In genomic region chr11:104438450-104438849, GRCm38 (mm10) we compare ENCODE assay signal across 15 mouse cellular contexts. TPM values are rescaled to one million over a fixed set of nuclear protein-coding genes. Genes with fewer than 3 reads are reported as not detected.
DNase-seq lines count a peak whose midpoint lies in the region; ATAC-seq and TF ChIP-seq lines count a peak whose summit lies in the region.
"Had no signal": no experiment of that assay in that cellular context is flagged by ENCODE, and none has a peak within 500 bp of the region (broad histone marks: within the 10 kb centered on the region; RNA-seq: fewer than 3 reads in every experiment).

No protein-coding gene starts in this region.

- ATAC-seq in midbrain, postnatal 0 days (ENCODE audit: low FRiP score), result no peak
- no peak for ATAC-seq in hindbrain, postnatal 0 days
- ATAC-seq in midbrain, embryonic 15.5 days (replicated peaks), result no peak
- ATAC-seq in lung, postnatal 0 days, result no peak

- no peak for TF ChIP-seq EP300 in lung, postnatal 0 days (IDR thresholded peaks at IDR 0.05)

- no peaks in the 10 kb centered on the region for H3K9me3 ChIP-seq in midbrain, embryonic 10.5 days (replicated peaks)
- H3K9me3 ChIP-seq in midbrain, postnatal 0 days (ENCODE audit: low read length), result no peaks in the 10 kb centered on the region
- H3K9me3 ChIP-seq in hindbrain, postnatal 0 days (ENCODE audit: low read length), result no peaks in the 10 kb centered on the region
- no peaks in the 10 kb centered on the region for H3K9me3 ChIP-seq in midbrain, embryonic 15.5 days
- no peaks in the 10 kb centered on the region for H3K9me3 ChIP-seq in lung, postnatal 0 days (ENCODE audit: low read length)
- H3K9me3 ChIP-seq: stomach, embryonic 15.5 days had no signal

- peak overlapping the region; percentile 95; the same call in 1 of the 2 replicates for H3K4me3 ChIP-seq in gastrocnemius, adult 2 months
- 0 out of 2 replicates have a peak overlapping the region, but pooled peaks have one; percentile 83 for H3K4me3 ChIP-seq in midbrain, embryonic 10.5 days
- H3K4me3 ChIP-seq in midbrain, postnatal 0 days (ENCODE audit: low read depth, low read length), result no peak overlapping the region
- H3K4me3 ChIP-seq in hindbrain, postnatal 0 days (ENCODE audit: low read length), result no peak overlapping the region
- no peak overlapping the region for H3K4me3 ChIP-seq in midbrain, embryonic 15.5 days
- no peak overlapping the region for H3K4me3 ChIP-seq in lung, postnatal 0 days (ENCODE audit: low read depth, low read length)
- H3K4me3 ChIP-seq: layer of hippocampus, adult 2 months; stomach, embryonic 15.5 days had no signal

- no peak overlapping the region for H3K4me2 ChIP-seq in midbrain, postnatal 0 days (ENCODE audit: low read depth, low read length, poor library complexity, severe bottlenecking)
- peak overlapping the region; percentile 87; the same call in 1 of the 2 replicates for H3K4me2 ChIP-seq in hindbrain, postnatal 0 days (ENCODE audit: low read depth, low read length)
- H3K4me2 ChIP-seq in midbrain, embryonic 15.5 days, result peak overlapping the region; percentile 74; the same call in 1 of the 2 replicates
- no peak overlapping the region for H3K4me2 ChIP-seq in lung, postnatal 0 days (replicated peaks; ENCODE audit: low read depth, low read length)
- H3K4me2 ChIP-seq: lung, embryonic 14.5 days; stomach, embryonic 15.5 days had no signal

- H3K9ac ChIP-seq in midbrain, postnatal 0 days (replicated peaks; ENCODE audit: low read length, poor library complexity, severe bottlenecking), result no peak overlapping the region
- H3K9ac ChIP-seq in hindbrain, postnatal 0 days (replicated peaks; ENCODE audit: low read length), result no peak overlapping the region
- no peak overlapping the region for H3K9ac ChIP-seq in midbrain, embryonic 15.5 days
- no peak overlapping the region for H3K9ac ChIP-seq in lung, postnatal 0 days (replicated peaks; ENCODE audit: low read depth)
- H3K9ac ChIP-seq: lung, embryonic 14.5 days; stomach, embryonic 15.5 days had no signal

- H3K36me3 ChIP-seq in midbrain, embryonic 10.5 days, result no peaks in the 10 kb centered on the region
- H3K36me3 ChIP-seq in midbrain, postnatal 0 days (ENCODE audit: insufficient read depth, low read length), result no peaks in the 10 kb centered on the region
- H3K36me3 ChIP-seq in hindbrain, postnatal 0 days (ENCODE audit: insufficient read depth, low read length), result no peaks in the 10 kb centered on the region
- H3K36me3 ChIP-seq in midbrain, embryonic 15.5 days (replicated peaks), result no peaks in the 10 kb centered on the region
- H3K36me3 ChIP-seq in lung, postnatal 0 days (ENCODE audit: insufficient read depth, low read length), result no peaks in the 10 kb centered on the region
- H3K36me3 ChIP-seq: stomach, embryonic 15.5 days had no signal

- intact Hi-C loops in gastrocnemius, adult 2 months (cut with DNase I), result no loop called here

- H3K27me3 ChIP-seq in midbrain, embryonic 10.5 days (ENCODE audit: low read depth, poor library complexity, severe bottlenecking), result no peaks in the 10 kb centered on the region
- no peaks in the 10 kb centered on the region for H3K27me3 ChIP-seq in midbrain, postnatal 0 days (ENCODE audit: insufficient read depth, low read length)
- H3K27me3 ChIP-seq in hindbrain, postnatal 0 days (ENCODE audit: insufficient read depth, low read length), result no peaks in the 10 kb centered on the region
- no peaks in the 10 kb centered on the region for H3K27me3 ChIP-seq in midbrain, embryonic 15.5 days (replicated peaks)
- H3K27me3 ChIP-seq in lung, postnatal 0 days (replicated peaks; ENCODE audit: insufficient read depth, low read length), result no peaks in the 10 kb centered on the region
- H3K27me3 ChIP-seq: stomach, embryonic 15.5 days had no signal

- peaks cover 27% of the 10 kb centered on the region for H3K4me1 ChIP-seq in midbrain, embryonic 10.5 days
- H3K4me1 ChIP-seq in midbrain, postnatal 0 days (ENCODE audit: insufficient read depth, low read length), result no peaks in the 10 kb centered on the region
- peaks cover 4% of the 10 kb centered on the region; the same call in 1 of the 2 replicates for H3K4me1 ChIP-seq in hindbrain, postnatal 0 days (ENCODE audit: insufficient read depth, low read length)
- peaks cover 36% of the 10 kb centered on the region for H3K4me1 ChIP-seq in midbrain, embryonic 15.5 days
- no peaks in the 10 kb centered on the region; the same call in 1 of the 2 replicates for H3K4me1 ChIP-seq in lung, postnatal 0 days (ENCODE audit: insufficient read depth, low read depth, low read length)
- H3K4me1 ChIP-seq: stomach, embryonic 15.5 days had no signal

- no peak for TF ChIP-seq CTCF in gastrocnemius, adult 2 months (IDR thresholded peaks at IDR 0.05)
- TF ChIP-seq CTCF in midbrain, postnatal 0 days (IDR thresholded peaks at IDR 0.05), result no peak
- no peak for TF ChIP-seq CTCF in hindbrain, postnatal 0 days (IDR thresholded peaks at IDR 0.05; ENCODE audit: low read depth)
- TF ChIP-seq CTCF in lung, postnatal 0 days (IDR thresholded peaks at IDR 0.05), result no peak

- no peak overlapping the region for H3K27ac ChIP-seq in gastrocnemius, adult 2 months
- H3K27ac ChIP-seq in midbrain, embryonic 10.5 days (replicated peaks), result no peak overlapping the region
- no peak overlapping the region for H3K27ac ChIP-seq in midbrain, postnatal 0 days (ENCODE audit: low read depth, low read length)
- H3K27ac ChIP-seq in hindbrain, postnatal 0 days, result no peak overlapping the region
- H3K27ac ChIP-seq in midbrain, embryonic 15.5 days, result no peak overlapping the region
- H3K27ac ChIP-seq in lung, postnatal 0 days (ENCODE audit: low read length), result no peak overlapping the region
- H3K27ac ChIP-seq: layer of hippocampus, adult 2 months; stomach, embryonic 15.5 days had no signal

- no peak for DNase-seq in gastrocnemius, adult 2 months
- no peak for DNase-seq in gastrocnemius, adult 8-10 months (ENCODE audit: low spot score in 2 of 2)
- no peak for DNase-seq in midbrain, embryonic 10.5 days (ENCODE audit: low spot score)
- DNase-seq in midbrain, postnatal 0 days (ENCODE audit: low spot score), result no peak
- DNase-seq in hindbrain, postnatal 0 days (ENCODE audit: low spot score), result no peak
- DNase-seq in kidney, postnatal 4 days, result no peak
- no peak for DNase-seq in lung, postnatal 0 days (ENCODE audit: low spot score)
- DNase-seq: cerebellum, adult 9-10 months; embryo, embryonic 11 days; heart, postnatal 4 days; lung, embryonic 14.5 days; thymus, postnatal 4 days had no signal

RNA-seq across cellular contexts. Expression of gene Kansl1, which starts 30.2 kb away (rescaled TPM):
- total RNA-seq in gastrocnemius, adult 2 months (2021), result 10 to 100 TPM; 19.8 to 20.2 TPM
- 10 to 100 TPM; 18.5 to 22.2 (median 20.7) TPM for total RNA-seq in gastrocnemius, adult 8-10 months (2022)
- polyA plus RNA-seq in midbrain, embryonic 10.5 days (2016; fragmentation: Nextera tagmentation; extraction: Ambion mirVana), result 24.5 and 27.9 TPM in 2 replicates
- total RNA-seq in midbrain, postnatal 0 days (2014; rRNA removed), result 82.3 and 88.9 TPM in 2 replicates
- 21.1 and 22.0 TPM in 2 replicates for polyA plus RNA-seq in midbrain, postnatal 0 days (2015; fragmentation: Nextera tagmentation; extraction: Ambion mirVana)
- total RNA-seq in hindbrain, postnatal 0 days (2014; rRNA removed), result 54.9 and 75.5 TPM in 2 replicates
- 17.9 and 19.0 TPM in 2 replicates for polyA plus RNA-seq in hindbrain, postnatal 0 days (2015; fragmentation: Nextera tagmentation; extraction: Ambion mirVana)
- polyA plus RNA-seq in midbrain, embryonic 15.5 days (2015; fragmentation: Nextera tagmentation; extraction: Ambion mirVana), result 31.0 and 31.1 TPM in 2 replicates
- polyA plus RNA-seq in lung, postnatal 0 days (2015; fragmentation: Nextera tagmentation; extraction: Ambion mirVana), result 11.0 and 12.8 TPM in 2 replicates

Comparison
In these comparisons a context has a peak if more than half of its experiments do, and no peak if none do; other contexts are left out.
1. H3K4me3 ChIP-seq: peak in gastrocnemius, adult 2 months (single experiment) and midbrain, embryonic 10.5 days (single experiment); none in midbrain, postnatal 0 days (single experiment), hindbrain, postnatal 0 days (single experiment), midbrain, embryonic 15.5 days (single experiment) and lung, postnatal 0 days (single experiment).
2. H3K4me2 ChIP-seq: peak in hindbrain, postnatal 0 days (single experiment) and midbrain, embryonic 15.5 days (single experiment); none in midbrain, postnatal 0 days (single experiment) and lung, postnatal 0 days (single experiment).